Mouse (Mus musculus): ENCODE measurements around the gene Tex29.

DNA sequence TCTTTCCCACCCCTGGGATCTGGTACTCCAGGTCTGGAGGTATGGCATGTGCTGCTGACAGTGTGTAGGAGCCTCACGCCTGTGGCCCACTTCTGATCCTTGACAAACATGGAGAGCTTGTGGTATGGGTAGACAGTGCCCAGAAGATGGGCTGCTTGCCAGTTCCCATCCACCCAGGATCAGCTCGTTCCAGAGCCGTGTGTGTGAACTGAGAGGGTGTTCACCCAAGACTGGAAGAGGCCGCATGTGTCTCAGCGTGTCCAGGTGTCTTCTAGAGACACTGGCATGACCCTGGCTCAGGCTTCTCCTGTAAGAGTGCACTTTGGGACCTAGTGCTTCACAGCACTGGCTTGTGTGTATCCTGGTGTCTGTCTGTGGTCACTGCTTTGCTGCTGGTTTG is 29.8 kb upstream of the Tex29 start:
- TF ChIP-seq POLR2A (IDR thresholded peaks at IDR 0.05; ENCODE audit: insufficient read depth, low read depth, low read length) (no peak), CTCF (IDR thresholded peaks at IDR 0.05) (no peak)

All from heart, adult 2 months (tissue).